Mouse (Mus musculus): ENCODE results near the gene Atf2. TPM values are rescaled to one million over a fixed set of nuclear protein-coding genes. Genes with fewer than 3 reads are reported as not detected.
"Not testable (repeated sequence)": the region's sequence is repeated elsewhere in the genome, so short reads cannot be mapped to it uniquely, and the experiment has no call there.

Atf2 gene
- polyA plus RNA-seq, 1 experiment = 41.4 TPM

- H3K4me3 ChIP-seq (ENCODE audit: control insufficient read depth, low read depth, low read length) = no peak overlapping the region
- TF ChIP-seq POLR2A (IDR thresholded peaks at IDR 0.05; ENCODE audit: control insufficient read depth, low read depth, low read length) = no peak
- no peak for TF ChIP-seq CTCF (IDR thresholded peaks at IDR 0.05; ENCODE audit: control insufficient read depth, insufficient read depth, insufficient replicate concordance, low read depth, low read length)
- H3K27ac ChIP-seq (ENCODE audit: control insufficient read depth, insufficient read depth, low read depth, low read length) = no peak overlapping the region
- no peaks in the 10 kb centered on the region for H3K36me3 ChIP-seq (ENCODE audit: control insufficient read depth, insufficient read depth, low read length)
- no peaks in the 10 kb centered on the region for H3K4me1 ChIP-seq (ENCODE audit: control insufficient read depth, insufficient read depth, low read length)
- no peaks in the 10 kb centered on the region for H3K27me3 ChIP-seq (ENCODE audit: control insufficient read depth, insufficient read depth, low read length)
Observed at GRCm38 (mm10) chr2:73833284-73833683, 59.2 kb downstream of the Atf2 start.

GRCm38 (mm10) chr2:73818742-73819141 is 73.7 kb downstream of the Atf2 start:
- TF ChIP-seq POLR2A (IDR thresholded peaks at IDR 0.05; ENCODE audit: control insufficient read depth, low read depth, low read length) (no peak), CTCF (IDR thresholded peaks at IDR 0.05; ENCODE audit: control insufficient read depth, insufficient read depth, insufficient replicate concordance, low read depth, low read length) (no peak)
- Histone ChIP-seq H3K4me1 (ENCODE audit: control insufficient read depth, insufficient read depth, low read length) (no peaks in the 10 kb centered on the region), H3K36me3 (ENCODE audit: control insufficient read depth, insufficient read depth, low read length) (no peaks in the 10 kb centered on the region), H3K4me3 (ENCODE audit: control insufficient read depth, low read depth, low read length) (no peak overlapping the region), H3K27ac (ENCODE audit: control insufficient read depth, insufficient read depth, low read depth, low read length) (no peak overlapping the region), H3K27me3 (ENCODE audit: control insufficient read depth, insufficient read depth, low read length) (no peaks in the 10 kb centered on the region)

- no peak overlapping the region for H3K27ac ChIP-seq (ENCODE audit: control insufficient read depth, insufficient read depth, low read depth, low read length)
- TF ChIP-seq POLR2A (IDR thresholded peaks at IDR 0.05; ENCODE audit: control insufficient read depth, low read depth, low read length) (no peak), CTCF (IDR thresholded peaks at IDR 0.05; ENCODE audit: control insufficient read depth, insufficient read depth, insufficient replicate concordance, low read depth, low read length) (no peak)
- H3K4me1 ChIP-seq (ENCODE audit: control insufficient read depth, insufficient read depth, low read length) = peaks cover 2% of the 10 kb centered on the region; the same call in 1 of the 2 replicates
- H3K27me3 ChIP-seq (ENCODE audit: control insufficient read depth, insufficient read depth, low read length) = no peaks in the 10 kb centered on the region
- no peak overlapping the region for H3K4me3 ChIP-seq (ENCODE audit: control insufficient read depth, low read depth, low read length)
- no peaks in the 10 kb centered on the region for H3K36me3 ChIP-seq (ENCODE audit: control insufficient read depth, insufficient read depth, low read length)
Observed at GRCm38 (mm10) chr2:73807609-73808008, 84.8 kb downstream of the Atf2 start.

GRCm38 (mm10) chr2:73800127-73800526 is 92.3 kb downstream of the Atf2 start:
- H3K4me1 ChIP-seq (ENCODE audit: control insufficient read depth, insufficient read depth, low read length); H3K27me3 ChIP-seq (ENCODE audit: control insufficient read depth, insufficient read depth, low read length); H3K36me3 ChIP-seq (ENCODE audit: control insufficient read depth, insufficient read depth, low read length); H3K4me3 ChIP-seq (ENCODE audit: control insufficient read depth, low read depth, low read length); H3K27ac ChIP-seq (ENCODE audit: control insufficient read depth, insufficient read depth, low read depth, low read length): not testable (repeated sequence)

- no peaks in the 10 kb centered on the region for H3K4me1 ChIP-seq (ENCODE audit: control insufficient read depth, insufficient read depth, low read length)
- no peaks in the 10 kb centered on the region for H3K36me3 ChIP-seq (ENCODE audit: control insufficient read depth, insufficient read depth, low read length)
- H3K27ac ChIP-seq (ENCODE audit: control insufficient read depth, insufficient read depth, low read depth, low read length) = no peak overlapping the region
- H3K27me3 ChIP-seq (ENCODE audit: control insufficient read depth, insufficient read depth, low read length) = no peaks in the 10 kb centered on the region
- no peak for TF ChIP-seq POLR2A (IDR thresholded peaks at IDR 0.05; ENCODE audit: control insufficient read depth, low read depth, low read length)
- no peak for TF ChIP-seq CTCF (IDR thresholded peaks at IDR 0.05; ENCODE audit: control insufficient read depth, insufficient read depth, insufficient replicate concordance, low read depth, low read length)
- H3K4me3 ChIP-seq (ENCODE audit: control insufficient read depth, low read depth, low read length) = no peak overlapping the region
Observed at GRCm38 (mm10) chr2:73798786-73799185, 93.7 kb downstream of the Atf2 start.

GRCm38 (mm10) chr2:73798136-73798535 is 94.3 kb downstream of the Atf2 start:
- no peak overlapping the region for H3K4me3 ChIP-seq (ENCODE audit: control insufficient read depth, low read depth, low read length)
- H3K4me1 ChIP-seq (ENCODE audit: control insufficient read depth, insufficient read depth, low read length) = no peaks in the 10 kb centered on the region
- TF ChIP-seq POLR2A (IDR thresholded peaks at IDR 0.05; ENCODE audit: control insufficient read depth, low read depth, low read length) = no peak
- TF ChIP-seq CTCF (IDR thresholded peaks at IDR 0.05; ENCODE audit: control insufficient read depth, insufficient read depth, insufficient replicate concordance, low read depth, low read length) = no peak
- H3K27ac ChIP-seq (ENCODE audit: control insufficient read depth, insufficient read depth, low read depth, low read length) = no peak overlapping the region
- H3K36me3 ChIP-seq (ENCODE audit: control insufficient read depth, insufficient read depth, low read length) = no peaks in the 10 kb centered on the region
- H3K27me3 ChIP-seq (ENCODE audit: control insufficient read depth, insufficient read depth, low read length) = no peaks in the 10 kb centered on the region

GRCm38 (mm10) chr2:73791846-73792630 is 100.4 kb downstream of the Atf2 start:
- Histone ChIP-seq H3K4me1 (ENCODE audit: control insufficient read depth, insufficient read depth, low read length) (peaks cover 14% of the 10 kb centered on the region), H3K36me3 (ENCODE audit: control insufficient read depth, insufficient read depth, low read length) (no peaks in the 10 kb centered on the region), H3K4me3 (ENCODE audit: control insufficient read depth, low read depth, low read length) (peak overlapping the region; percentile 63), H3K27me3 (ENCODE audit: control insufficient read depth, insufficient read depth, low read length) (no peaks in the 10 kb centered on the region), H3K27ac (ENCODE audit: control insufficient read depth, insufficient read depth, low read depth, low read length) (no peak overlapping the region)
- 0 out of 2 replicates have a peak, but pooled peaks have one; percentile 31 for TF ChIP-seq CTCF (IDR thresholded peaks at IDR 0.05; ENCODE audit: control insufficient read depth, insufficient read depth, insufficient replicate concordance, low read depth, low read length)
- no peak for TF ChIP-seq POLR2A (IDR thresholded peaks at IDR 0.05; ENCODE audit: control insufficient read depth, low read depth, low read length)

All from testis, adult 2 months (tissue).